Mouse (Mus musculus): ENCODE measurements around the gene Pafah1b3. TPM values are rescaled to one million over a fixed set of nuclear protein-coding genes. Genes with fewer than 3 reads are reported as not detected.
A peak's percentile ranks its signal among the peaks of the same experiment; 100 is the strongest.

The Pafah1b3 gene
- total and polyA plus RNA-seq, 2 experiments: 3.7 to 8.4 TPM

GRCm38 (mm10) chr7:25248018-25248647 lies 49.7 kb downstream of the Pafah1b3 start:
- Histone ChIP-seq H3K27ac (replicated peaks; ENCODE audit: insufficient read depth, low read depth, low read length) (peak overlapping the region; percentile 86), H3K4me1 (ENCODE audit: control insufficient read depth, insufficient read depth, low read length) (peaks cover 12% of the 10 kb centered on the region)
- WGBS: 12% methylated on average over 18 of the region's 18 CpGs

GRCm38 (mm10) chr7:25247498-25247897 lies 50.3 kb downstream of the Pafah1b3 start:
- H3K4me3 ChIP-seq (ENCODE audit: insufficient read depth, low read depth, low read length): no peak overlapping the region
- WGBS: 40% methylated on average over 3 of the region's 3 CpGs
- H3K4me1 ChIP-seq (ENCODE audit: control insufficient read depth, insufficient read depth, low read length): peaks cover 12% of the 10 kb centered on the region
- H3K9ac ChIP-seq (ENCODE audit: low read depth, low read length): peak overlapping the region; percentile 23; the same call in 1 of the 2 replicates
- H3K27ac ChIP-seq (replicated peaks; ENCODE audit: insufficient read depth, low read depth, low read length): no peak overlapping the region
- H3K36me3 ChIP-seq (ENCODE audit: control insufficient read depth, insufficient read depth, low read length): peaks cover 4% of the 10 kb centered on the region; the same call in 1 of the 2 replicates
- no peaks in the 10 kb centered on the region for H3K27me3 ChIP-seq (ENCODE audit: control insufficient read depth, insufficient read depth, low read length)
- H3K79me2 ChIP-seq (ENCODE audit: control insufficient read depth, insufficient read depth, low read length): peaks cover 41% of the 10 kb centered on the region; the same call in 1 of the 2 replicates
- TF ChIP-seq POLR2A (IDR thresholded peaks at IDR 0.05; ENCODE audit: extremely low read depth, insufficient read depth, low read length) (no peak), CTCF (IDR thresholded peaks at IDR 0.05; ENCODE audit: low read depth, low read length) (no peak)
- DNase-seq (ENCODE audit: extremely low read depth, low read depth, low spot score): no peak

More at GRCm38 (mm10) chr7:25248018-25248647, 49.7 kb downstream of the Pafah1b3 start:
- no peaks in the 10 kb centered on the region for H3K27me3 ChIP-seq (ENCODE audit: control insufficient read depth, insufficient read depth, low read length)
- DNase-seq (ENCODE audit: extremely low read depth, low read depth, low spot score): no peak
- peak overlapping the region; percentile 93 for H3K9ac ChIP-seq (ENCODE audit: low read depth, low read length)
- H3K79me2 ChIP-seq (ENCODE audit: control insufficient read depth, insufficient read depth, low read length): peaks cover 41% of the 10 kb centered on the region; the same call in 1 of the 2 replicates
- H3K36me3 ChIP-seq (ENCODE audit: control insufficient read depth, insufficient read depth, low read length): peaks cover 4% of the 10 kb centered on the region; the same call in 1 of the 2 replicates
- TF ChIP-seq CTCF (IDR thresholded peaks at IDR 0.05; ENCODE audit: low read depth, low read length): no peak
- TF ChIP-seq POLR2A (IDR thresholded peaks at IDR 0.05; ENCODE audit: extremely low read depth, insufficient read depth, low read length): no peak
- peak overlapping the region; percentile 90 for H3K4me3 ChIP-seq (ENCODE audit: insufficient read depth, low read depth, low read length)

GRCm38 (mm10) chr7:25246759-25247137 lies 51.0 kb downstream of the Pafah1b3 start:
- Histone ChIP-seq H3K4me1 (ENCODE audit: control insufficient read depth, insufficient read depth, low read length) (peaks cover 12% of the 10 kb centered on the region), H3K79me2 (ENCODE audit: control insufficient read depth, insufficient read depth, low read length) (peaks cover 41% of the 10 kb centered on the region; the same call in 1 of the 2 replicates), H3K9ac (ENCODE audit: low read depth, low read length) (no peak overlapping the region), H3K27ac (replicated peaks; ENCODE audit: insufficient read depth, low read depth, low read length) (peak overlapping the region; percentile 25; the same call in 1 of the 2 replicates), H3K36me3 (ENCODE audit: control insufficient read depth, insufficient read depth, low read length) (peaks cover 4% of the 10 kb centered on the region; the same call in 1 of the 2 replicates), H3K4me3 (ENCODE audit: insufficient read depth, low read depth, low read length) (no peak overlapping the region), H3K27me3 (ENCODE audit: control insufficient read depth, insufficient read depth, low read length) (no peaks in the 10 kb centered on the region)
- DNase-seq (ENCODE audit: extremely low read depth, low read depth, low spot score): no peak
- WGBS: 46% methylated on average over 4 of the region's 4 CpGs
- TF ChIP-seq POLR2A (IDR thresholded peaks at IDR 0.05; ENCODE audit: extremely low read depth, insufficient read depth, low read length) (no peak), CTCF (IDR thresholded peaks at IDR 0.05; ENCODE audit: low read depth, low read length) (no peak)

GRCm38 (mm10) chr7:25246079-25246758 lies 51.6 kb downstream of the Pafah1b3 start:
- peak overlapping the region; percentile 25; the same call in 1 of the 2 replicates for H3K27ac ChIP-seq (replicated peaks; ENCODE audit: insufficient read depth, low read depth, low read length)
- DNase-seq (ENCODE audit: extremely low read depth, low read depth, low spot score): no peak
- TF ChIP-seq POLR2A (IDR thresholded peaks at IDR 0.05; ENCODE audit: extremely low read depth, insufficient read depth, low read length): no peak
- TF ChIP-seq CTCF (IDR thresholded peaks at IDR 0.05; ENCODE audit: low read depth, low read length): no peak
- no peak overlapping the region for H3K4me3 ChIP-seq (ENCODE audit: insufficient read depth, low read depth, low read length)
- H3K4me1 ChIP-seq (ENCODE audit: control insufficient read depth, insufficient read depth, low read length): peaks cover 12% of the 10 kb centered on the region
- peaks cover 4% of the 10 kb centered on the region; the same call in 1 of the 2 replicates for H3K36me3 ChIP-seq (ENCODE audit: control insufficient read depth, insufficient read depth, low read length)
- no peaks in the 10 kb centered on the region for H3K27me3 ChIP-seq (ENCODE audit: control insufficient read depth, insufficient read depth, low read length)
- H3K9ac ChIP-seq (ENCODE audit: low read depth, low read length): no peak overlapping the region
- 45% methylated on average over 20 of the region's 20 CpGs for WGBS
- peaks cover 41% of the 10 kb centered on the region; the same call in 1 of the 2 replicates for H3K79me2 ChIP-seq (ENCODE audit: control insufficient read depth, insufficient read depth, low read length)

Other genes with a start within 250 kb of the Pafah1b3 start
- gene Grik5, start 225.6 kb downstream of the Pafah1b3 start, total RNA-seq (2014; rRNA removed): 2.3 and 2.4 TPM in 2 replicates
- gene Grik5, start 225.6 kb downstream of the Pafah1b3 start, polyA plus RNA-seq (2012; rRNA removed): 10.2 and 14.0 TPM in 2 replicates
- gene Zfp574, start 225.4 kb downstream of the Pafah1b3 start, total RNA-seq (2014; rRNA removed): 2.3 and 3.1 TPM in 2 replicates
- gene Zfp574, start 225.4 kb downstream of the Pafah1b3 start, polyA plus RNA-seq (2012; rRNA removed): 16.7 and 17.2 TPM in 2 replicates
- gene Pou2f2, start 118.3 kb downstream of the Pafah1b3 start, total RNA-seq (2014; rRNA removed): 0.34 and 0.37 TPM in 2 replicates
- 0.44 and 1.2 TPM in 2 replicates for gene Pou2f2, start 118.3 kb downstream of the Pafah1b3 start, polyA plus RNA-seq (2012; rRNA removed)
- gene Dedd2, start 77.4 kb downstream of the Pafah1b3 start, total RNA-seq (2014; rRNA removed): 20.2 and 24.6 TPM in 2 replicates
- gene Dedd2, start 77.4 kb downstream of the Pafah1b3 start, polyA plus RNA-seq (2012; rRNA removed): 27.9 and 35.4 TPM in 2 replicates
- 2.2 and 2.6 TPM in 2 replicates for gene Zfp526, start 76.6 kb downstream of the Pafah1b3 start, total RNA-seq (2014; rRNA removed)
- 3.4 and 4.7 TPM in 2 replicates for gene Zfp526, start 76.6 kb downstream of the Pafah1b3 start, polyA plus RNA-seq (2012; rRNA removed)
- gene Gsk3a, start 60.1 kb downstream of the Pafah1b3 start, total RNA-seq (2014; rRNA removed): 9.1 and 11.4 TPM in 2 replicates
- 69.3 and 74.5 TPM in 2 replicates for gene Gsk3a, start 60.1 kb downstream of the Pafah1b3 start, polyA plus RNA-seq (2012; rRNA removed)
- gene Erf, start 47.2 kb downstream of the Pafah1b3 start, total RNA-seq (2014; rRNA removed): 7.4 and 8.8 TPM in 2 replicates
- gene Erf, start 47.2 kb downstream of the Pafah1b3 start, polyA plus RNA-seq (2012; rRNA removed): 23.3 and 27.0 TPM in 2 replicates
- 5.3 and 8.3 TPM in 2 replicates for gene Cic, start 30.3 kb downstream of the Pafah1b3 start, total RNA-seq (2014; rRNA removed)
- gene Cic, start 30.3 kb downstream of the Pafah1b3 start, polyA plus RNA-seq (2012; rRNA removed): 18.3 and 23.3 TPM in 2 replicates
- gene Prr19, start 3.4 kb upstream of the Pafah1b3 start, total RNA-seq (2014; rRNA removed): not detected in 2 replicates
- not detected in 2 replicates for gene Prr19, start 3.4 kb upstream of the Pafah1b3 start, polyA plus RNA-seq (2012; rRNA removed)
- not detected in 2 replicates for gene Tmem145, start 8.1 kb upstream of the Pafah1b3 start, total RNA-seq (2014; rRNA removed)
- gene Tmem145, start 8.1 kb upstream of the Pafah1b3 start, polyA plus RNA-seq (2012; rRNA removed): not detected in 2 replicates
- 1.5 and 2.6 TPM in 2 replicates for gene Megf8, start 19.2 kb upstream of the Pafah1b3 start, total RNA-seq (2014; rRNA removed)
- gene Megf8, start 19.2 kb upstream of the Pafah1b3 start, polyA plus RNA-seq (2012; rRNA removed): 5.1 and 5.4 TPM in 2 replicates
- not detected in 2 replicates for gene Cnfn, start 71.7 kb upstream of the Pafah1b3 start, total RNA-seq (2014; rRNA removed)
- not detected in 2 replicates for gene Cnfn, start 71.7 kb upstream of the Pafah1b3 start, polyA plus RNA-seq (2012; rRNA removed)
- gene Lipe, start 100.7 kb upstream of the Pafah1b3 start, total RNA-seq (2014; rRNA removed): 8.3 and 8.7 TPM in 2 replicates
- gene Lipe, start 100.7 kb upstream of the Pafah1b3 start, polyA plus RNA-seq (2012; rRNA removed): 9.8 and 11.3 TPM in 2 replicates
- not detected in 2 replicates for gene Cxcl17, start 114.9 kb upstream of the Pafah1b3 start, total RNA-seq (2014; rRNA removed)
- not detected in 2 replicates for gene Cxcl17, start 114.9 kb upstream of the Pafah1b3 start, polyA plus RNA-seq (2012; rRNA removed)
- 45.5 and 59.6 TPM in 2 replicates for gene Ceacam1, start 179.6 kb upstream of the Pafah1b3 start, total RNA-seq (2014; rRNA removed)
- gene Ceacam1, start 179.6 kb upstream of the Pafah1b3 start, polyA plus RNA-seq (2012; rRNA removed): 84.8 and 87.9 TPM in 2 replicates
- 0.07 TPM in 1 of 2 replicates, not detected in the other for gene Ceacam2, start 241.9 kb upstream of the Pafah1b3 start, total RNA-seq (2014; rRNA removed)
- gene Ceacam2, start 241.9 kb upstream of the Pafah1b3 start, polyA plus RNA-seq (2012; rRNA removed): 0.10 and 0.34 TPM in 2 replicates

Data from liver, adult 2 months (tissue).